Mouse (Mus musculus): ENCODE data around the gene Taar7a. TPM values are rescaled to one million over a fixed set of nuclear protein-coding genes. Genes with fewer than 3 reads are reported as not detected.

The Taar7a gene
- not detected for polyA plus RNA-seq (2014; fragmentation: Illumina TruSeq; extraction: RNeasy Lipid Tissue Mini Kit (QIAGEN cat#74804); ENCODE audit: low read depth, low replicate concordance)

GRCm38 (mm10) chr10:23993381-23993780 is at the start of gene Taar7a:
TSS of gene Taar7a (minus strand) at chr10:23993481.

DNA sequence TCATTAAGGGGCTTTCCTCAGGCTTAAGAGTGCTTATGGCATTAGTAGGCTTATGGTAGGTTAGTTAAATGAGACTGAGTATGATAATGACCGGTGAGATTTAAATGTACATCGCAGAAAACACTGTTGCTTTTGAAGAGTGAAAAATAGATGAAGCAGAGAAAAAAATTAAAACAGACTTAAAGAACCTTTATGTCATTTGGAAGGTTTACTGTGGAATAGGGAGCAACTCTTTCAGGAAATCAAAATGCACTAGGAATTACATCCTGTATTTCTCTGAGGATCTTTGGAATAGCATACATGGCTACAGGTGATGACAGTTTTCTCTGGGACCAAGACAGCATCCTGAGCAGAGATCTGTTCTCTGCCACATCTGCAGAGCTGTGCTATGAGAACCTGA is 44.0 kb upstream of the Taar7a start, which contains the start of gene Taar7e:
Gene Taar7e (plus strand): TSS at position 301 of the 400 bp plus-strand sequence.

GRCm38 (mm10) chr10:24026922-24027321 is 33.6 kb upstream of the Taar7a start, which contains the start of gene Taar7d:
TSS of gene Taar7d (plus strand) at chr10:24027222.

DNA sequence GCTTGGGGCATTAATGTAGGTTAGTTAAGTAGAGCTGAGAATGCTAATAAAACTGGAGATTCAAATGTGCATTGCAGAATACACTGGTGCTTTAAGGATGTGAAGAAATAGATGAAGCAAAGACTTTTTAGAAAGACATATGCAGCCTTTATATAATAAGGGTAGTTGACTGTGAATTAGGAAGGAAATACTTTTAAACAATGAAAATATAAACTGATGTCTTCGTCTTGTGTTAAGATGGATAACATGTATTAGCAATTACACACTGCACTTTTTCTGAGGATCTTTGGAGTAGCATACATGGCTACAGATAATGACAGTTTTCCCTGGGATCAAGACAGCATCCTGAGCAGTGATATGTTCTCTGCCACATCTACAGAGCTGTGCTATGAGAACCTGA is 6.4 kb upstream of the Taar7a start, which contains the start of gene Taar7b:
Gene Taar7b (plus strand): TSS at position 301 of the 400 bp plus-strand sequence.

GRCm38 (mm10) chr10:23985546-23985945 is 7.7 kb downstream of the Taar7a start, which contains the start of gene Taar6:
TSS of gene Taar6 (minus strand) at chr10:23985646.

GRCm38 (mm10) chr10:23970656-23971165 is 22.6 kb downstream of the Taar7a start, which contains the start of gene Taar5:
TSS of gene Taar5 (plus strand) at chr10:23970706.

GRCm38 (mm10) chr10:23960444-23960915 is 32.8 kb downstream of the Taar7a start, which contains the start of gene Taar4:
TSS of gene Taar4 (plus strand) at chr10:23960494.

GRCm38 (mm10) chr10:23949508-23950005 is 43.7 kb downstream of the Taar7a start, which contains the start of gene Taar3:
TSS of gene Taar3 (plus strand) at chr10:23949558.

Other genes starting within 250 kb of the Taar7a start
- gene Rps12, start 206.2 kb downstream of the Taar7a start, polyA plus RNA-seq (2014; fragmentation: Illumina TruSeq; extraction: RNeasy Lipid Tissue Mini Kit (QIAGEN cat#74804); ENCODE audit: low read depth, low replicate concordance): 775 TPM
- 15.1 TPM for gene Slc18b1, start 196.5 kb downstream of the Taar7a start, polyA plus RNA-seq (2014; fragmentation: Illumina TruSeq; extraction: RNeasy Lipid Tissue Mini Kit (QIAGEN cat#74804); ENCODE audit: low read depth, low replicate concordance)
- gene Vnn3, start 142.0 kb downstream of the Taar7a start, polyA plus RNA-seq (2014; fragmentation: Illumina TruSeq; extraction: RNeasy Lipid Tissue Mini Kit (QIAGEN cat#74804); ENCODE audit: low read depth, low replicate concordance): 0.34 TPM
- gene Vnn1, start 98.8 kb downstream of the Taar7a start, polyA plus RNA-seq (2014; fragmentation: Illumina TruSeq; extraction: RNeasy Lipid Tissue Mini Kit (QIAGEN cat#74804); ENCODE audit: low read depth, low replicate concordance): 0.55 TPM
- not detected for gene Taar1, start 73.1 kb downstream of the Taar7a start, polyA plus RNA-seq (2014; fragmentation: Illumina TruSeq; extraction: RNeasy Lipid Tissue Mini Kit (QIAGEN cat#74804); ENCODE audit: low read depth, low replicate concordance)
- not detected for gene Taar2, start 54.9 kb downstream of the Taar7a start, polyA plus RNA-seq (2014; fragmentation: Illumina TruSeq; extraction: RNeasy Lipid Tissue Mini Kit (QIAGEN cat#74804); ENCODE audit: low read depth, low replicate concordance)
- gene Taar3, start 43.9 kb downstream of the Taar7a start, polyA plus RNA-seq (2014; fragmentation: Illumina TruSeq; extraction: RNeasy Lipid Tissue Mini Kit (QIAGEN cat#74804); ENCODE audit: low read depth, low replicate concordance): not detected
- not detected for gene Taar4, start 33.0 kb downstream of the Taar7a start, polyA plus RNA-seq (2014; fragmentation: Illumina TruSeq; extraction: RNeasy Lipid Tissue Mini Kit (QIAGEN cat#74804); ENCODE audit: low read depth, low replicate concordance)
- gene Taar5, start 22.8 kb downstream of the Taar7a start, polyA plus RNA-seq (2014; fragmentation: Illumina TruSeq; extraction: RNeasy Lipid Tissue Mini Kit (QIAGEN cat#74804); ENCODE audit: low read depth, low replicate concordance): not detected
- not detected for gene Taar6, start 7.8 kb downstream of the Taar7a start, polyA plus RNA-seq (2014; fragmentation: Illumina TruSeq; extraction: RNeasy Lipid Tissue Mini Kit (QIAGEN cat#74804); ENCODE audit: low read depth, low replicate concordance)
- gene Taar7b, start 6.5 kb upstream of the Taar7a start, polyA plus RNA-seq (2014; fragmentation: Illumina TruSeq; extraction: RNeasy Lipid Tissue Mini Kit (QIAGEN cat#74804); ENCODE audit: low read depth, low replicate concordance): not detected
- gene Taar7d, start 33.7 kb upstream of the Taar7a start, polyA plus RNA-seq (2014; fragmentation: Illumina TruSeq; extraction: RNeasy Lipid Tissue Mini Kit (QIAGEN cat#74804); ENCODE audit: low read depth, low replicate concordance): not detected
- gene Taar7e, start 44.1 kb upstream of the Taar7a start, polyA plus RNA-seq (2014; fragmentation: Illumina TruSeq; extraction: RNeasy Lipid Tissue Mini Kit (QIAGEN cat#74804); ENCODE audit: low read depth, low replicate concordance): not detected
- gene Taar7f, start 56.0 kb upstream of the Taar7a start, polyA plus RNA-seq (2014; fragmentation: Illumina TruSeq; extraction: RNeasy Lipid Tissue Mini Kit (QIAGEN cat#74804); ENCODE audit: low read depth, low replicate concordance): not detected
- gene Taar8a, start 83.0 kb upstream of the Taar7a start, polyA plus RNA-seq (2014; fragmentation: Illumina TruSeq; extraction: RNeasy Lipid Tissue Mini Kit (QIAGEN cat#74804); ENCODE audit: low read depth, low replicate concordance): not detected
- gene Taar8b, start 98.8 kb upstream of the Taar7a start, polyA plus RNA-seq (2014; fragmentation: Illumina TruSeq; extraction: RNeasy Lipid Tissue Mini Kit (QIAGEN cat#74804); ENCODE audit: low read depth, low replicate concordance): not detected
- gene Taar8c, start 108.4 kb upstream of the Taar7a start, polyA plus RNA-seq (2014; fragmentation: Illumina TruSeq; extraction: RNeasy Lipid Tissue Mini Kit (QIAGEN cat#74804); ENCODE audit: low read depth, low replicate concordance): not detected
- gene Taar9, start 116.1 kb upstream of the Taar7a start, polyA plus RNA-seq (2014; fragmentation: Illumina TruSeq; extraction: RNeasy Lipid Tissue Mini Kit (QIAGEN cat#74804); ENCODE audit: low read depth, low replicate concordance): not detected
- gene Stx7, start 155.8 kb upstream of the Taar7a start, polyA plus RNA-seq (2014; fragmentation: Illumina TruSeq; extraction: RNeasy Lipid Tissue Mini Kit (QIAGEN cat#74804); ENCODE audit: low read depth, low replicate concordance): 47.7 TPM
- gene Moxd1, start 230.0 kb upstream of the Taar7a start, polyA plus RNA-seq (2014; fragmentation: Illumina TruSeq; extraction: RNeasy Lipid Tissue Mini Kit (QIAGEN cat#74804); ENCODE audit: low read depth, low replicate concordance): 0.60 TPM